Mouse (Mus musculus) ES-Bruce4 (cell line): ENCODE measurements at regions not wholly inside any gene's neighbourhood (a gene's known extent, or its start where the extent isn't known, plus 50 kb on each side); places are given as distances from the start of the nearest gene placed in this dataset.

Source experiments
- CTCF ChIP-seq: IDR thresholded peaks from one replicate; pipeline ENCODE4 v1.8.1; 2011; ENCODE audit warnings: low read depth, low read length
- EP300 ChIP-seq: IDR thresholded peaks from 2 replicates; pipeline ENCODE4 v1.6.1; 2011; ENCODE audit warnings: low read depth, low read length; ENCODE audit not compliant: insufficient read depth
- POLR2A ChIP-seq: IDR thresholded peaks from one replicate; pipeline ENCODE4 v1.8.1; 2011; ENCODE audit warnings: low read length; ENCODE audit not compliant: insufficient read depth

- TF ChIP-seq CTCF (no peak), EP300 (no peak), POLR2A (no peak)
Measured at GRCm38 (mm10) chr12:28377968-28378367, 174.2 kb downstream of the Dcdc2c start.
